Mouse (Mus musculus): ENCODE measurements around the gene Zmym6.

The Zmym6 gene

GRCm38 (mm10) chr4:127124331-127124730 is 47.1 kb downstream of the Zmym6 start:
- no peak for DNase-seq (ENCODE audit: low spot score)

- peak; percentile 79 for DNase-seq (ENCODE audit: low spot score)
These were observed 48.8 kb downstream of the Zmym6 start for GRCm38 (mm10) chr4:127125834-127126463.

GRCm38 (mm10) chr4:127134687-127135086 is 57.5 kb downstream of the Zmym6 start:
- DNase-seq (ENCODE audit: low spot score) = no peak

GRCm38 (mm10) chr4:127137591-127137990 is 60.4 kb downstream of the Zmym6 start:
- no peak for DNase-seq (ENCODE audit: low spot score)

GRCm38 (mm10) chr4:127138486-127138885 is 61.3 kb downstream of the Zmym6 start:
- DNase-seq (ENCODE audit: low spot score) = no peak

GRCm38 (mm10) chr4:127150031-127150430 is 72.8 kb downstream of the Zmym6 start:
- no peak for DNase-seq (ENCODE audit: low spot score)

GRCm38 (mm10) chr4:127153345-127153744 is 76.2 kb downstream of the Zmym6 start:
- no peak for DNase-seq (ENCODE audit: low spot score)

GRCm38 (mm10) chr4:127155757-127156156 is 78.6 kb downstream of the Zmym6 start:
- no peak for DNase-seq (ENCODE audit: low spot score)

GRCm38 (mm10) chr4:127157746-127158145 is 80.6 kb downstream of the Zmym6 start:
- no peak for DNase-seq (ENCODE audit: low spot score)

GRCm38 (mm10) chr4:127163926-127164325 is 86.7 kb downstream of the Zmym6 start:
- no peak for DNase-seq (ENCODE audit: low spot score)

- no peak for DNase-seq (ENCODE audit: low spot score)
These were observed 89.9 kb downstream of the Zmym6 start for GRCm38 (mm10) chr4:127167096-127167495.

- no peak for DNase-seq (ENCODE audit: low spot score)
These were observed 90.5 kb downstream of the Zmym6 start for GRCm38 (mm10) chr4:127167731-127168130.

GRCm38 (mm10) chr4:127168211-127168913 is 91.2 kb downstream of the Zmym6 start:
- DNase-seq (ENCODE audit: low spot score) = peak; percentile 7

- peak; percentile 14 for DNase-seq (ENCODE audit: low spot score)
These were observed 91.7 kb downstream of the Zmym6 start, which contains the start of gene Dlgap3 for GRCm38 (mm10) chr4:127168914-127169345. Gene Dlgap3, plus strand, starts transcription at chr4:127169204.

GRCm38 (mm10) chr4:127169346-127170221 is 92.4 kb downstream of the Zmym6 start:
- DNase-seq (ENCODE audit: low spot score) = no peak

- DNase-seq (ENCODE audit: low spot score) = no peak
These were observed 93.7 kb downstream of the Zmym6 start for GRCm38 (mm10) chr4:127170866-127171265.

GRCm38 (mm10) chr4:127171341-127171905 is 94.2 kb downstream of the Zmym6 start:
- no peak for DNase-seq (ENCODE audit: low spot score)

- DNase-seq (ENCODE audit: low spot score) = no peak
These were observed 94.9 kb downstream of the Zmym6 start for GRCm38 (mm10) chr4:127172119-127172518.

GRCm38 (mm10) chr4:127172614-127173013 is 95.4 kb downstream of the Zmym6 start:
- no peak for DNase-seq (ENCODE audit: low spot score)

GRCm38 (mm10) chr4:127173461-127173860 is 96.3 kb downstream of the Zmym6 start:
- DNase-seq (ENCODE audit: low spot score) = peak; percentile 65

Measured in ovary, postnatal 14 days (tissue).